Mouse (Mus musculus): ENCODE measurements around the gene Slc36a2. TPM values are rescaled to one million over a fixed set of nuclear protein-coding genes. Genes with fewer than 3 reads are reported as not detected.

Slc36a2 gene
- not detected for total RNA-seq (2023)

DNA sequence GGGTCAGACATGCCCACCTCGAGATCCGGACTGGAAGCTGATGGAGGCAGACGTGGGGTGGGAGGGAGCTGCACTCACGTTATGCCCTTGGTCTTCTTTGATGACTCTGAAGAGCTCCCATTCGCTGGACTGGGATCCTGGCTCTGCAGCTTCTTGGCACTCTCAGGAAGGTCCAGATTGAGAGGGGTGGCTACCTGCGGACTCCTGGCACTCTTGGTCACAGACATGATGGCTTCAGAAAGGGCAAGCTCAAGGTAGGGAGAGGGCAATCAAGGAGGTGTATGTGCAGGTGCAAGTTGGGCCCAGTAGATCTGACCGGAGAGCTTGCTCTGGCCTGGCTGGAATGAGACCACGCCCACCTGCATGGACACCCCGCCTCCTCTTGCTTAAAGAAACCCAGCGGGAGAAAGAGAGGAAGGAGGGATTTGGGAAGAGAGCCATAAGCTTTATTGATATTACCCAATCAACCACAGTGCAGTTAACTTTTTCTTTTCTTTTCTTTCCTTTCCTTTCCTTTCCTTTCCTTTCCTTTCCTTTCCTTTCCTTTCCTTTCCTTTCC lies at the start of gene Slc36a2:
TSS of gene Slc36a2 (minus strand) at position 345 of the 559 bp plus-strand sequence.

GRCm38 (mm10) chr11:55204159-55204596 lies 19.3 kb upstream of the Slc36a2 start, which contains the start of gene Slc36a1:
Slc36a1 (plus strand) TSS chr11:55204350.

GRCm38 (mm10) chr11:55151608-55152007 lies 33.3 kb downstream of the Slc36a2 start, which contains the start of gene Slc36a3:
Slc36a3 (minus strand) TSS chr11:55151708.

Other genes with a start within 250 kb of the Slc36a2 start
- 100 to 1,000 TPM in 1 of 2 experiments, 10 to 100 TPM in 1; 99.0 to 109 TPM for gene Tnip1, start 222.2 kb downstream of the Slc36a2 start, total RNA-seq (2023)
- 100 to 1,000 TPM; 251 to 267 TPM for gene Anxa6, start 151.6 kb downstream of the Slc36a2 start, total RNA-seq (2023)
- gene Ccdc69, start 106.9 kb downstream of the Slc36a2 start, total RNA-seq (2023), result 10 to 100 TPM; 47.6 to 52.5 TPM
- 100 to 1,000 TPM; 128 to 131 TPM for gene Gm2a, start 87.0 kb downstream of the Slc36a2 start, total RNA-seq (2023)
- not detected for gene Slc36a3, start 33.4 kb downstream of the Slc36a2 start, total RNA-seq (2023)
- 10 to 100 TPM; 13.6 to 16.8 TPM for gene Slc36a1, start 19.3 kb upstream of the Slc36a2 start, total RNA-seq (2023)
- gene Fat2, start 151.5 kb upstream of the Slc36a2 start, total RNA-seq (2023), result under 1 TPM; 0.03 to 0.06 TPM
- not detected for gene Sparc, start 238.1 kb upstream of the Slc36a2 start, total RNA-seq (2023)

Measured in B cell, adult 67 days (primary cell).